Mouse (Mus musculus) liver, adult 2 months (tissue): ENCODE measurements at regions not wholly inside any gene's neighbourhood (a gene's known extent, or its start where the extent isn't known, plus 50 kb on each side); places are given as distances from the start of the nearest gene placed in this dataset.

Experiments
- DNase-seq: peaks from one replicate; pipeline ENCODE4 v3.0.0-alpha.2; 2011; ENCODE audit warnings: low read depth, low spot score; ENCODE audit errors: extremely low read depth
- H3K27ac ChIP-seq: fragments of 200-500 bp; replicated peaks from 2 replicates; pipeline ENCODE4 v1.5.1; 2012; ENCODE audit warnings: low read depth, mild to moderate bottlenecking, control low read depth, inconsistent platforms, low read length; ENCODE audit not compliant: insufficient read depth
- H3K27me3 ChIP-seq: fragments of 200-500 bp; 2 replicates; pipeline ENCODE4 v1.6.1; 2012; ENCODE audit warnings: mild to moderate bottlenecking, moderate library complexity, low read length, inconsistent platforms; ENCODE audit not compliant: control insufficient read depth, insufficient read depth
- H3K36me3 ChIP-seq: fragments of 200-500 bp; 2 replicates; pipeline ENCODE4 v1.6.1; 2012; ENCODE audit warnings: low read length, inconsistent platforms; ENCODE audit not compliant: control insufficient read depth, insufficient read depth
- H3K4me1 ChIP-seq: fragments of 200-500 bp; 2 replicates; pipeline ENCODE4 v1.6.1; 2011; ENCODE audit warnings: low read length; ENCODE audit not compliant: control insufficient read depth, insufficient read depth
- H3K4me3 ChIP-seq: fragments of 200-500 bp; 2 replicates; pipeline ENCODE4 v1.5.1; 2011; ENCODE audit warnings: low read depth, mild to moderate bottlenecking, control low read depth, low read length, moderate library complexity; ENCODE audit not compliant: insufficient read depth
- H3K79me2 ChIP-seq: fragments of 200-500 bp; 2 replicates; pipeline ENCODE4 v1.6.1; 2012; ENCODE audit warnings: inconsistent platforms, mild to moderate bottlenecking, low read length, moderate library complexity; ENCODE audit not compliant: control insufficient read depth, insufficient read depth
- H3K9ac ChIP-seq: fragments of 200-500 bp; 2 replicates; pipeline ENCODE4 v1.6.1; 2012; ENCODE audit warnings: low read depth, mild to moderate bottlenecking, control low read depth, inconsistent platforms, low read length
- CTCF ChIP-seq: fragments of 200-500 bp; IDR thresholded peaks from 2 replicates; pipeline ENCODE4 v1.5.1; 2011; ENCODE audit warnings: low read depth, low read length, control low read depth
- POLR2A ChIP-seq: fragments of 200-500 bp; IDR thresholded peaks from 2 replicates; pipeline ENCODE4 v1.6.1; 2011; ENCODE audit warnings: low read length, control low read depth; ENCODE audit not compliant: insufficient read depth; ENCODE audit errors: extremely low read depth
- WGBS: fragments of 180-500 bp; shearing (Covaris S2); methylation state at CpG from one replicate; pipeline ENCODE4 v1.1.7; 2018; 5-methylcytosine and 5-hydroxymethylcytosine counted together

DNA sequence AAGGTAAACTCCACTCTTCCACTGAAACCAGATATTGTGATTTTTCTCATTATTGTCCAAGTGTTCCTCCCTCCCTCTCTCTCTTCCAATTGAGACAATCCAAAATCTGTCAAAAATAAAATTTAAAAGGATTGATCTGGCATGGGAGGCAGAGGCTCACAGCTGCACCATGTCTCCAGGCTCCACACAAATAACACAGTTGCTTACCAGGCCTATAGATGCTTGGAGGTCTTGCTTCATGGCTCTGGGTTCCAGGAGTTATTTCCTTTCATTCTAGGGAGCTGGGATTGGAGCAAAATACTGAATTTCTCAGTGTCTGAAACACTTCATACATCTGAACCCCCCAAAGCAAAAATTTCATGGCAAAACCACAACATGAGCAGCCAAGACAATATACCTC, 134.2 kb upstream of the Fam98a start:
- Histone ChIP-seq H3K4me3 (no peak overlapping the region), H3K36me3 (no peaks in the 10 kb centered on the region), H3K27ac (no peak overlapping the region), H3K9ac (no peak overlapping the region), H3K27me3 (no peaks in the 10 kb centered on the region), H3K79me2 (no peaks in the 10 kb centered on the region), H3K4me1 (no peaks in the 10 kb centered on the region)
- DNase-seq = no peak
- no peak for TF ChIP-seq POLR2A
- TF ChIP-seq CTCF = no peak

DNA sequence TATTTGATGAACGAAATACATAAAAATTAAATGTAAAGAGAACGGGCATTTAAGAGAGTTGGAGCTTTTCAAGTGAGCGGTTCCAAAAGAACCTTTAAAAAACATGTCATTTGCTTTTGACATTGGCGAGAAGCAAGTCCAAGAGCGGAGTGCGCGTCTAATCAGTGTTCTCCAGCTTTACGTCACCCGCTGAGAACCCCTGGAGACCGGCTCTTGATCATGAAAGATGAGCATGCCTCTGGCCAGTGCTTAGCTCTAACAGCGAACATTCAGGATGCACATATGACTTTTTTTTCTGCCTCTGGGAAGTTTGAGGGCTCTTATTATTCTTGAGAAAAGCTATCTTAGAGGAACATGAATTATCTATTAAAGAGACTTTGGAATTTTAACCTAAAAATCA, 95.2 kb upstream of the Fam98a start:
- TF ChIP-seq POLR2A = no peak
- no peak for TF ChIP-seq CTCF
- H3K27me3 ChIP-seq = no peaks in the 10 kb centered on the region
- no peaks in the 10 kb centered on the region for H3K36me3 ChIP-seq
- H3K27ac ChIP-seq = no peak overlapping the region
- no peak overlapping the region for H3K4me3 ChIP-seq
- no peaks in the 10 kb centered on the region for H3K4me1 ChIP-seq
- 93% methylated on average over 11 of the region's 11 CpGs for WGBS
- no peak overlapping the region for H3K9ac ChIP-seq
- H3K79me2 ChIP-seq = no peaks in the 10 kb centered on the region
- DNase-seq = no peak

DNA sequence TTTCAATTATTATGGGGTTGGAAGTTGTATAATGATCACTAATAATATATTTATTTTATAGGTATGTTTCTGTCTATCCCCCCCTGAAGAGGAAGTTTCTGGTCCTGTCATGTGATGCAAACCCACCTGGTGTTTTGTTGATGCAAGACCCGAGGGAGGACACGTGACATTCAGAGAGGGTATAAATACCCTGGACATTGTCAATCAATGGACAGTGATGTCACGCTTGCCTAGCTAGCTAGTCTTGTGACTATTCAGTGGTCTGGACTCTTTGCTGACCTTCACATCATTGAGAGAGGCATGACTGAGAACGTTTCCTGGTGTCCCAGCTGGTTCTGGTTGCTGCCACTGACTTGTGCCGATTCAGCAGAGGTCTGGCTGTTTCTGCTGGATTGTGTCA, 93.0 kb upstream of the Fam98a start:
- H3K27ac ChIP-seq = no peak overlapping the region
- H3K4me3 ChIP-seq = no peak overlapping the region
- 73% methylated on average over 5 of the region's 5 CpGs for WGBS

DNA sequence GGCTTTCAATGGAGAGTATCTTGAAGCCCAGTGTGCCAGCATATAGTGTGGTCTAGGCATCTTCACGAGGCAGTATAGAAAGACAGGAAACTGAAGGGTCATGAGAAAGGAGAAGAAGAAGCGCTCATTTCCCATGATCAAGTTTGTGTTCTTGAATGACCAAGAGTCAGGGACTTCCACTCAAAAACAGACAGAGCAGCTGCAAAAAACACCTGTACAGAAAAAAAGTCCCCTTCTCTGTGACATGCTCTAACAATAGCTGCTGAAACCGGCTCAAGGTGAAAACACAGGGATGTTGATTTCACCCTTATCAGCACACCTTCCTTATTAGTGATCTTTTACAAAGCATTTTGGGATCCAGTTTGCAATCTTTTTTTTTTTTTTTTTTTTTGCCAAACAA, 90.6 kb upstream of the Fam98a start:
- H3K27me3 ChIP-seq = no peaks in the 10 kb centered on the region
- no peaks in the 10 kb centered on the region for H3K36me3 ChIP-seq
- no peaks in the 10 kb centered on the region for H3K79me2 ChIP-seq
- no peaks in the 10 kb centered on the region for H3K4me1 ChIP-seq
- H3K4me3 ChIP-seq = no peak overlapping the region
- TF ChIP-seq CTCF (no peak), POLR2A (no peak)
- WGBS = 49% methylated on average over 3 of the region's 3 CpGs
- H3K27ac ChIP-seq = no peak overlapping the region
- no peak overlapping the region for H3K9ac ChIP-seq
- DNase-seq = no peak

More for the DNA sequence above, 93.0 kb upstream of the Fam98a start:
- no peak overlapping the region for H3K9ac ChIP-seq
- TF ChIP-seq CTCF = no peak
- no peak for TF ChIP-seq POLR2A
- no peaks in the 10 kb centered on the region for H3K36me3 ChIP-seq
- H3K4me1 ChIP-seq = no peaks in the 10 kb centered on the region
- H3K79me2 ChIP-seq = no peaks in the 10 kb centered on the region
- H3K27me3 ChIP-seq = no peaks in the 10 kb centered on the region
- DNase-seq = no peak

DNA sequence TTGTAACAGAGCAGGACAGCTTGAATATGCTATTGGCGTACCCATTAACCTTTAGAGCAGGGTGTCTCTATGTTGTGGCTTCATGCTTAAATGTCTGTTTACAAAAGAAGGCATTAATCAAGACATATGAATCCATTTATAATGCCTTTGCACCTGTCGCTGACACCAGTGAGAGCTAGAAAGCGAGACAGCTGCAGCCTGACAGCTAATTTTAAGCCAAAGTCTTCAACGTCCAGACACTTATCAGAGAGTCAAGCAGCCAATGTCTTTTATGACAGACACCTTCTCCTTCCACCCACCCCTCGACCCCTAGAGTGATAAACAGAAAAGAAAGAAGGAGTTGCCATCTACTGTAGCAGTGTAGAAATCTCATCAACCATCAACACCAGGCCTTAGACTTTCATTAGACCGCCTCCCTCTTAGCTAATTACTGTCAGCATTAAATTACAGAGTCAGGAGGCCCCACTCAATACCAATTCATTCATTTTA, 89.3 kb upstream of the Fam98a start:
- DNase-seq = no peak
- TF ChIP-seq CTCF (no peak), POLR2A (no peak)
- H3K9ac ChIP-seq = no peak overlapping the region
- no peak overlapping the region for H3K27ac ChIP-seq
- WGBS = 82% methylated on average over 6 of the region's 6 CpGs
- no peaks in the 10 kb centered on the region for H3K27me3 ChIP-seq
- no peaks in the 10 kb centered on the region for H3K4me1 ChIP-seq
- no peak overlapping the region for H3K4me3 ChIP-seq
- no peaks in the 10 kb centered on the region for H3K79me2 ChIP-seq
- H3K36me3 ChIP-seq = no peaks in the 10 kb centered on the region

DNA sequence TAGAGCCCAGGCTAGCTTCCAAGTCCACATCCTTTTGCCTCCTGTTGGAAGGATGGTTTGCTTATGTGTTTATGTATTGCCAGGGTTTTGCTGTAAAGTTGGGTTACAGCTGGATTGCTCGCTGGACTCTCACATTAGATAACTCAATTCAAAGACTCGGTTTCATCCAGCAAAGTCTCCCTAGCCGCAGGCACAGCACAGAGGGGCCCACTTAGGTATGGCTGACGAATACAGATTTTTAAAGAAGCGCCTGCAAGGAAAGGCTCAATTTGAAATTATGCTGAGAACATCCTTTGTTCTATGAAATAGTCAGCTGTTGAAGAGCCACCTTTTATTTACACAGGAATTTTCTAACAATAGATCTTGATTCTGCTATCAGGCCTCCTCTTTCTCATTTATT, 88.8 kb upstream of the Fam98a start:
- no peak overlapping the region for H3K4me3 ChIP-seq
- 92% methylated on average over 5 of the region's 5 CpGs for WGBS

More for the DNA sequence above, 88.8 kb upstream of the Fam98a start:
- TF ChIP-seq POLR2A (no peak), CTCF (no peak)
- Histone ChIP-seq H3K27ac (no peak overlapping the region), H3K9ac (no peak overlapping the region), H3K4me1 (no peaks in the 10 kb centered on the region), H3K27me3 (no peaks in the 10 kb centered on the region), H3K36me3 (no peaks in the 10 kb centered on the region), H3K79me2 (no peaks in the 10 kb centered on the region)
- no peak for DNase-seq
